Mouse (Mus musculus) spleen, postnatal 0 days (tissue): ENCODE measurements around the gene Agr3. TPM values are rescaled to one million over a fixed set of nuclear protein-coding genes. Genes with fewer than 3 reads are reported as not detected.

Source experiments
- polyA plus RNA-seq: library from polyadenylated mRNA; unstranded; fragments of >200 nt; fragmentation: Nextera tagmentation; extraction: Ambion mirVana; gene quantifications from 2 replicates; pipeline ENCODE4 v1.2.1, GENCODE M21; 2015

Agr3 gene
- polyA plus RNA-seq = not detected in 2 replicates

DNA sequence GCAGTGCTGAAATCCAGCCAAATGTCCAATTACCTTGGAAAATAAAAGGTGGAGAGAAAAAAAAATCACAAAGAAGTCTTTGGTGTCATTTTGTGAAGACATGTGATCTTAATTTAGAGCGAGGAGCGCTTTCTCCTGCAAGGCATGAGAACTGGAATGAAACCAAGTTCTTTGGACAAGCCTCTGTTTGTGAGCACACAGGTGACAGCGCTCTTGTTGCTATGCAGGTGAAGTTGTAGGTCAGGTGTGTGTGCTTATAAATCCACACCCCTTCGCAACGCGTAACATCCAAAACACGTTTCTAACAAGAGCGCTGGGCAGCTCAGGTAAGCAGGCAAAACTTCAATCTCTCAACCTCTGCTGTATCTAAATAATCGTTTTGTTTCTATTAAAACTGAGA is at the start of gene Agr3:
TSS of gene Agr3 (plus strand) at position 219 of the 400 bp plus-strand sequence.

DNA sequence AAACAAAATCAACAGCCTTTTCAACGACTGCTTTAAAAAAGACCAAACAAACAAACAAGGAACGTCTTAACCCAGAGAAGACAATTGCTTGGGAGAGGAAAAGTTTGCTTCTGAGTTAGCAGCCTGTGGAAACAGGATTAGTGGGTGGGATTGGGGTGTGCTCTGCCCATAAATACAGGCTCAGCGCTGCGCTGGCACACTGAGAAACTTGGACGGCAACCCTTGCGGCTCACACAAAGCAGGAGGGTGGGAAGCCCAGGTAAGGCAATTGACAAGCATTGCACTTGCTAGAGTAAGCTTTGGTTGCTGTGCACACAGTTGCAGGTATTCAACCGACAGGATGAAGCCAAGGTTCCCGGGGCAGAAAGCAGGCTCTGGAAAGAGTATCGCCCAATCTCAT is 67.3 kb downstream of the Agr3 start, which contains the start of gene Agr2:
TSS of gene Agr2 (plus strand) at position 197 of the 400 bp plus-strand sequence.

Other genes starting within 250 kb of the Agr3 start
- 0.16 and 0.28 TPM in 2 replicates for gene Agr2, start 67.3 kb downstream of the Agr3 start, polyA plus RNA-seq
- 70.3 and 78.1 TPM in 2 replicates for gene Tspan13, start 116.9 kb downstream of the Agr3 start, polyA plus RNA-seq
- 13.9 and 16.1 TPM in 2 replicates for gene Ankmy2, start 231.5 kb downstream of the Agr3 start, polyA plus RNA-seq
- gene Bzw2, start 232.5 kb downstream of the Agr3 start, polyA plus RNA-seq = 75.7 and 82.1 TPM in 2 replicates